Mouse (Mus musculus): ENCODE measurements around the gene Etl4.

Etl4 gene

GRCm38 (mm10) chr2:19909171-19909899 is at the start of gene Etl4:
Gene Etl4 (plus strand): TSS chr2:19909780.
- peak; percentile 30 for DNase-seq (ENCODE audit: low spot score)

- no peak for DNase-seq (ENCODE audit: low spot score)
Measured at GRCm38 (mm10) chr2:19869167-19869566, 40.4 kb upstream of the Etl4 start.

GRCm38 (mm10) chr2:19871881-19872280 is 37.7 kb upstream of the Etl4 start:
- no peak for DNase-seq (ENCODE audit: low spot score)

GRCm38 (mm10) chr2:19890875-19891274 is 18.7 kb upstream of the Etl4 start:
- DNase-seq (ENCODE audit: low spot score) = no peak

GRCm38 (mm10) chr2:19909900-19910780 is 560 bp downstream of the Etl4 start:
- DNase-seq (ENCODE audit: low spot score) = no peak

- DNase-seq (ENCODE audit: low spot score) = no peak
Measured at GRCm38 (mm10) chr2:19910781-19911175, 1.2 kb downstream of the Etl4 start.

- peak; percentile 47 for DNase-seq (ENCODE audit: low spot score)
Measured at GRCm38 (mm10) chr2:19919190-19919589, 9.6 kb downstream of the Etl4 start.

- no peak for DNase-seq (ENCODE audit: low spot score)
Measured at GRCm38 (mm10) chr2:19930009-19930408, 20.4 kb downstream of the Etl4 start.

- DNase-seq (ENCODE audit: low spot score) = no peak
Measured at GRCm38 (mm10) chr2:19933836-19934235, 24.3 kb downstream of the Etl4 start.

- no peak for DNase-seq (ENCODE audit: low spot score)
Measured at GRCm38 (mm10) chr2:19945205-19945604, 35.6 kb downstream of the Etl4 start.

GRCm38 (mm10) chr2:19953028-19953427 is 43.4 kb downstream of the Etl4 start:
- DNase-seq (ENCODE audit: low spot score) = no peak

- DNase-seq (ENCODE audit: low spot score) = no peak
Measured at GRCm38 (mm10) chr2:19966445-19966844, 56.9 kb downstream of the Etl4 start.

GRCm38 (mm10) chr2:20037671-20038070 is 128.1 kb downstream of the Etl4 start:
- DNase-seq (ENCODE audit: low spot score) = no peak

GRCm38 (mm10) chr2:20072377-20072776 is 162.8 kb downstream of the Etl4 start:
- DNase-seq (ENCODE audit: low spot score) = no peak

- DNase-seq (ENCODE audit: low spot score) = no peak
Measured at GRCm38 (mm10) chr2:20076118-20076796, 166.7 kb downstream of the Etl4 start.

- no peak for DNase-seq (ENCODE audit: low spot score)
Measured at GRCm38 (mm10) chr2:20084781-20085180, 175.2 kb downstream of the Etl4 start.

GRCm38 (mm10) chr2:20105456-20105855 is 195.9 kb downstream of the Etl4 start:
- no peak for DNase-seq (ENCODE audit: low spot score)

- DNase-seq (ENCODE audit: low spot score) = no peak
Measured at GRCm38 (mm10) chr2:20111703-20112102, 202.1 kb downstream of the Etl4 start.

GRCm38 (mm10) chr2:20125914-20126313 is 216.3 kb downstream of the Etl4 start:
- DNase-seq (ENCODE audit: low spot score) = no peak

- DNase-seq (ENCODE audit: low spot score) = no peak
Measured at GRCm38 (mm10) chr2:20131792-20132191, 222.2 kb downstream of the Etl4 start.

GRCm38 (mm10) chr2:20138426-20138825 is 228.8 kb downstream of the Etl4 start:
- no peak for DNase-seq (ENCODE audit: low spot score)

- no peak for DNase-seq (ENCODE audit: low spot score)
Measured at GRCm38 (mm10) chr2:20145368-20145767, 235.8 kb downstream of the Etl4 start.

GRCm38 (mm10) chr2:20167073-20167472 is 257.5 kb downstream of the Etl4 start:
- no peak for DNase-seq (ENCODE audit: low spot score)

Measured in ovary, postnatal 36 days (tissue).